Mouse (Mus musculus) gastrocnemius, adult 18-20 months (tissue): Measurements from ENCODE around the gene Ano4. TPM values are rescaled to one million over a fixed set of nuclear protein-coding genes. Genes with fewer than 3 reads are reported as not detected.

Experiments
- DNase-seq: peaks from one replicate; pipeline ENCODE4 v3.0.0; 2021; ENCODE audit warnings: low spot score
- total RNA-seq, 2 experiments: library from RNA; stranded (reverse); gene quantifications; 2 replicates each; pipeline ENCODE4 v1.2.3; 2021

Ano4 gene
- total RNA-seq, 2 experiments from 2014 or later: 0.48 to 0.69 TPM

GRCm38 (mm10) chr10:88950297-88950653 lies 394.3 kb downstream of the Ano4 start:
- no peak for DNase-seq

DNA sequence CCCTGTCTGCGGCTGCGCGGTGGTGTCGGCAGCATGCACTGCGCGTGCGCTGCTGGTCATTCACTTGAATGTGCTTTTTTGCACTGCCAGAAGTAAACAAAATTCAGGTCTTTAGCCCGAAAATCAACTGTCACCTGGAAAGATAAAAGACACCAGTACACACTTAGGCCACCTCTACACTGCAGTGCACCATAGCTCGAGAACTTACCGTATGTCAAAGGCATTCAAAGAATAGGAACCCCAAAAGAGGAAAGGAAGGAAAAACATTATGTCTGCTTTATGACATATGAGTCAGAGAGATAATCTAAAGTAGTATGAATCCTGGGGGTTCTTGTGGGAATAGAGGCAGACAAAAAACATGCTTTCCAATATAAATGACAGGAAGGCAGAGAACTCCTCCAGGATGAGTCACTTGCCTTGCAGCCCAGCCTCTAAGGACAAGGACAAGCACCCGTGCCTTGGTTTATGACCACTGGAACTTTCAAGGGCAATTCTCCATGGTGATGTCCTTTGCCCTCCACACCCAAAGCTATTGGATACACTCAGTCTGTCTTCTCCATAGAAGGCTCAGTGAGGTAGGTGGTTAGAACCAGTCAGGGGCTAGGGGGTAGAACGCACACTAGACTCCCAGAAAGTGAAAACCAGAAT lies 394.8 kb downstream of the Ano4 start:
- no peak for DNase-seq

Other genes starting within 250 kb of the Ano4 start
- 1 to 10 TPM in 1 of 2 experiments, under 1 TPM in 1; 0.88 to 2.0 TPM for gene Gas2l3, start 99.2 kb upstream of the Ano4 start, total RNA-seq
- under 1 TPM in 1 of 2 experiments, not detected in 1; 0.19 TPM for gene Nr1h4, start 188.8 kb upstream of the Ano4 start, total RNA-seq